Mouse (Mus musculus) urinary bladder, postnatal 14 days (tissue): ENCODE data around the gene Akr7a5.

Source experiments
- DNase-seq: peaks from one replicate; pipeline ENCODE4 v3.0.0; 2021; ENCODE audit warnings: low spot score

Gene Akr7a5

GRCm38 (mm10) chr4:139351931-139352711 lies 41.6 kb downstream of the Akr7a5 start, which contains the start of the genes Mrto4, Emc1 and Ubr4:
Gene Mrto4, minus strand, starts transcription at chr4:139352576.
Gene Emc1, plus strand, starts transcription at chr4:139352587.
Gene Ubr4, plus strand, starts transcription at chr4:139352609.
- DNase-seq: peak; percentile 82

- DNase-seq: no peak
These were observed 42.3 kb downstream of the Akr7a5 start for GRCm38 (mm10) chr4:139352832-139353231.

- no peak for DNase-seq
These were observed 46.7 kb downstream of the Akr7a5 start for GRCm38 (mm10) chr4:139357211-139357610.

- DNase-seq: no peak
These were observed 50.4 kb downstream of the Akr7a5 start for GRCm38 (mm10) chr4:139360761-139361548.

- no peak for DNase-seq
These were observed 56.8 kb downstream of the Akr7a5 start for GRCm38 (mm10) chr4:139367336-139367735.
